Mouse (Mus musculus) ovary, postnatal 36 days (tissue): Measurements from ENCODE around the gene Capns1.
"Not testable (repeated sequence)": the region's sequence is repeated elsewhere in the genome, so short reads cannot be mapped to it uniquely, and the experiment has no call there.

Experiments used
- DNase-seq: peaks from one replicate; pipeline ENCODE4 v3.0.0; 2022; ENCODE audit warnings: low spot score, mixed read lengths

Capns1 gene

DNA sequence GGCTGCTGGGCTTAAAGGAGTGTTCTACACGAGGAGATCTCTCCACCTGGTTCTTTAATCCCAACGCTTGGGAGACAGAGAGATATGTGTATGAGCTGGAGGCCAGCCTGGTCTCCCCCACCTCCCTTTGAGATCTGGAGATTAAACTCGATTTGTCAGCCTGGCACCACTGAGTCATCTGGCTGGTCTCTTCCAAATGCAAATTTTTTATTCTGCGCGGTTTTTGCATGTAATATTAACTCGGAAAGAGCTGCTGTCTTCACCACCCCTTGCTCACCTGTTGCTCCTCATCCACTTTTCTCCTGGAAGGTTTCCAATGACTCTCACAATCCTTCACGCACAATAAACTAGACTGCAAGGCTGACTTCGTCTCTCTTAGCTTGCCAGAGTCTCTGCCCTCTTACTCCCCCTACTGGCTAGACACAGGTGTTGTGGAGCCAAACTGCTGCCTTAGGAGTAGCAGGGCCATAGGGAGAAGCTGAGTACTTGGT is at the start of gene Capns1:
TSS of gene Capns1 (minus strand) at position 331 of the 491 bp plus-strand sequence.
- no peak for DNase-seq

DNA sequence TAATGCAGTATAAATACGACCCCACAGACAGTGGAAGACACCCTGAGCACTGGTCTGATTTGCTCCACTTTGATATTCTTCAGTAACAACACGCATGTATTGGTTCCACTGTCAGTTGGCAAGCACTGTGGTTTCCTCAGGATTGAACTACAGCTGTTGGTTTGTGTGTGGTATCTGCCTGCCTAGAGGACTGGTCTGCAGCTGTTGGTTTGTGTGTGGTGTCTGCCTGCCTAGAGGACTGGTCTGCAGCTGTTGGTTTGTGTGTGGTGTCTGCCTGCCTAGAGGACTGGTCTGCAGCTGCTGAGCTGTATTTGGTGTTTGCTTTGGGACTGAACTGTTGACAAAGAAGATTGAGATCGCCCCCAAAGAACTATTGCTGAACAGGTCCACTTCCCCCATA is 38.8 kb upstream of the Capns1 start:
- not testable (repeated sequence) for DNase-seq

DNA sequence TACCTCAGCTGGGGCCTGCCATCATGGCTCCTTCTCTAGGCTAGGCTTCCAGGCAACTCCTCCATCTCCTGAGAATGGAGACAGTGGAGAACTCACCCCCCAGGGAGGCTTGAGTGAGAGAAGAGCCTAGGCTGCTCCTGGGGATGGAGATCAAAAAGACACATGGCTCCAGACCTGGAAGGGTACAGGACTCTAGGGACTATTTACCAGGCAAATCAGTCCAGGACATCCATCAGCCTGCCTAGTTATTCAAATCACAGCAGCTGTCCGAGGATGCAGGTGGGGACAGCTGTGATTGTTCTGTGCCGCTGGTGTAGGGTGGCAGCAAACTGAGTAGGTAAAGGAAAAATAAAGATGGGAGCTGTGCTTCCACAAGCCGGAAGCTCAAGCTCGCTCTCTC is 37.0 kb upstream of the Capns1 start, which contains the start of gene Ovol3:
TSS of gene Ovol3 (minus strand) at position 101 of the 400 bp plus-strand sequence.
- DNase-seq, result no peak

DNA sequence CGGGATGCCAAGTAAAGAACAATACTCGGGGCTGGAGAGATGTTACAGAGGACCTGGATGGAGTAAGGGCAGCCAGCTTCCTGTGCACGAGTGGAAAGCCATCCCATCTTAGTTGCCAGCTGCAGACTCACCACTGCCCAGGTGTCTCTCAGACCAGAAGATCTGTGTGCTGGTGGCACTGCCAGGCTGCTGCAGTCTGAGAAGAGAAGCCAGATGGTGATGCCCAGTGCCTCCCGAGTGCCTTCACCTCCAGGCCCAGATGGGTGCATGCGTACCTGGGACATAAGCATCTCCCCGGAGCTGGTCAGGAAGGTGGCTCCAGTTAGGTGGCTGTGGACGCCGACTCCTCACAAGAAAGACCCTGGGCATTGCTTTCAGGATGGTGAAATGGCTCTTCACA is 36.5 kb upstream of the Capns1 start:
- no peak for DNase-seq

DNA sequence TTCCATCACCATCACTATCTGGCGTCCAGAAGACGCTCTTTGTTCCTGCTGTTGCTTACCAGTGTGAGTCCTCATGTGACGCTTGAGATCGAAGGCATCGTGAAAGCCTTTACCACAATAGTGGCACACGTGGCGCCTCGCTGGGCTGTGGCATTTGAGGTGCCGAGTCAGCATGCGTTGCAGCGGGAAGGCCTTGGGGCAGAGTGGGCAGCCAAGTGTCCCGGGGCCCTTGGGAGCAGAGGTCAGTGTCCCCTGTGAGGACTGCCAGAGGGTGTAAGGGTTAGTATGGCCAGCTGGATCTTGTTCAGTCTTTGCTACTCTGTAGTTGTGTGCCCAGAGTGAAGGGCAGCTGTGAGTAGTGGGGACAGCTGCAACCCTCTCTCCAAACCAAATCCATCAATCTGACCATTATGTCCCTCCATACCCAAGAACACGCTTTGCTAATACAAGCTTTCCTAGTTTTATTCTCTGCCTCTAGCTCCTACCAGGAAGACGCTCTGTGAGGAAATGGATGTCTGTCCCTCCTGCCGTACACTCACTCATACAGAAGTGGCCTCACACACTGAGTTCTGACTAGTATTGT is 35.8 kb upstream of the Capns1 start:
- no peak for DNase-seq

DNA sequence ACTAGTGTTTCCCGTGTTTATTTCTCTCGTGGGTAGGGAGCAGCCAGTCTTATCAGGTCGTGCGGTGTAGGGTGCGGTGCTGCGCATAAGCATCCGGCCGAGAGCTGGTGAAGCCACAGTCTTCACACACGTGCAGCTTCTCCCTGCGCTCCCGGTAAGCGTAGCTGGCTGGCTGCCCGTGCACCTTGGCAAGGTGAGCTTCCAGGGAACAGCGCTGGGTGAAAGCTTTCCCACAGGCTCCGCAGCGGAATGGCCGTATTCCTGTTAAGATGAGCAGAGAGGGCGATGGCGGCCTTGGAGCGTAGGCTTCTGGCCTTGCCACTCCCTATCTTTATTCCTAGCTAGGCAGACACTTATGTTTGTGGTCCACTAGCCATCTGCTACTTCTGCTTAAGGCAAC is 34.8 kb upstream of the Capns1 start:
- peak; percentile 30 for DNase-seq

DNA sequence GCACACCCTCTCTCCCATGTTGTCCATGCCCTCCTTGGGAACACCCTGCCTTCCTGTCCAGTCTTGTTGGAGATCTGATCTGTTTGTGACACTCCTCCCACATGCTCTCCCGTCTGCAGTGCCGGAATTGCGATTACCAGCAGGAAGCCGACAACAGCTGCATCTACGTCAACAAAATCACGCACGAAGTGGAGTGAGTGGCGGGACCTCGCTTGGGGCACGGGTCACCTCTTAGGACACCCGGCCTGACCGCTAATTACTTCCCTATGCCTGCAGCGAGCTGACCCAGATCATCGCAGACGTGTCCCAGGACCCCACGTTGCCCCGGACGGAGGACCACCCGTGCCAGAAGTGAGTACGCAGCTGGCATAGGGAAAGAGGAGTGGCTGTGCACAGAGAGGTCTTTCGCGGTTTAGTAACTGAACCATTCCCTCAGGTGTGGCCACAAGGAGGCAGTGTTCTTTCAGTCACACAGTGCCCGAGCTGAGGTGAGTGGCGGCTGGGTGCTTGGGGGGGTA is 34.1 kb upstream of the Capns1 start:
- DNase-seq, result peak; percentile 63

DNA sequence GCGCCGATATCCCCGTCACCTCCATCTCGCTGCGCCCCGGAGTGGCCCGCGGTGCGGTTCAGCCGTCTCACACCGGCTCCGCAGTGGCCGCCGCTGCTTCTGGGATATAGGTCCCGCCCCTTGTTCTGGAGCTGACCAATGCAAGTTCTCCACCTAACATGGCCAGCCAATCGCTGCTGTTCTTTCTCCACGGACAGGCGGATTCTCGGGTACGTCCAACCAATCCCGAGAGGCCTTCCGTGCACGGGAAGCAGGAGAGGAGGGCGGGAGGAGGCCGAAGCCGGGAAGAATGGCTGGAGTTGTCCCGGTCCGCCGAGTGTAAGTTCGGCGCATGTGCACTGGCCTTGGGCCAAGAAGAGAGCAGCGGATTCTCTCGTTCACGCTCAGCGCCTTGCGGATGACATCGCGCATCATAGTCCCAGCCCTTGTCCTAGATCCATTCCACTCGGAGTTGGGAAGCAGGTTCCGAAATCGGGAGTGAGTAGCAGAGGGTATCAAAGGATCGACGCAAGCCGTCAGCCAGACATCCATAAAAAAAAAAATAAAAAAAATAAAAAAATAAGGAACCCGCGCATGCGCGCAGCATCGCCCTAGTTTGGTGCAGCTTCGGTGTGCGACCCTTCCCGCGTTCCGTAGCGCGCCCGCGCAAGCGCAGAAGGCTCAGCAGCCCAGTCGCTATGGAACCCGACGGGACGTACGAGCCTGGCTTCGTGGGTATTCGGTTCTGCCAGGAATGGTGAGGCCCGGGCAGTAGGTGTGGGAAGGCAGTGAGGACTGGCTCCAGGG is 33.3 kb upstream of the Capns1 start, which contains the start of the genes Polr2i and Tbcb:
TSS of gene Polr2i (plus strand) at position 280 of the 786 bp plus-strand sequence.
TSS of gene Tbcb (minus strand) at position 604 of the 786 bp plus-strand sequence.
- peak; percentile 97 for DNase-seq

DNA sequence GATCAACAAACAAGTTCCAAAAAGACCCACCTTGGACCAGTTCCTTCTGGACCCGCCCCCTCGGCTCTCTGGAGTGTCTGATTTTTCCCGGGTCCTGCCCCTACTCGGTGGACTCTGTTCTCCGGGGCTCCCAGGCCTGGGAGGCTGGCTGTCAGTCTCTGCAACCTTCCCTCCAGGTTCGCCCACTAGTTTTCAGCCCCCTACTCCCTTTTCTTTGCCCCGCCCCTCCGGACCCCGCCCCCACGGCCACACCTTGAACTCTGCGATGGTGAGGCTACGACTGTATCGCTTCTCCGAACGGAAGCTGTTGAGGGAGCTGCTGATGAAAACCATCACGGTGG is 32.7 kb upstream of the Capns1 start:
- DNase-seq, result no peak

DNA sequence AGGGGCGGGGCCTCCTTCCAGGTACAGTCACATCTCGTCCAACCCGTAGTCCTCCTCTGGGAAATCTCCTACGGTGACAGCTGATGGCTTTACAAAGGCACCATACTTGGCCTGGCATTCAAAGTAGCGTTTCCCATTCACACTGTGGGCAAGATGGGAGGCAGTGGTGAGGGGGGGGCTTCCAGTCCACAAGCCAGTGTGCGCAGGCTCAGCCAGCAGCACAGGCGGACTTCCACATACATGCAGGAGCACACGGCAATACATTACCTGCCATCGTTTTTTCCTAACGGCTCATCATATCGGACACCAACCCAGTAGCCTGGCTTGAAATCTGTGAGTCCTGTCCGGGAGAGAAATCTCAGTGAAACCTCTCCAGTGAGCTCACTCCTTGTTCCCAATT is 25.6 kb upstream of the Capns1 start:
- no peak for DNase-seq

DNA sequence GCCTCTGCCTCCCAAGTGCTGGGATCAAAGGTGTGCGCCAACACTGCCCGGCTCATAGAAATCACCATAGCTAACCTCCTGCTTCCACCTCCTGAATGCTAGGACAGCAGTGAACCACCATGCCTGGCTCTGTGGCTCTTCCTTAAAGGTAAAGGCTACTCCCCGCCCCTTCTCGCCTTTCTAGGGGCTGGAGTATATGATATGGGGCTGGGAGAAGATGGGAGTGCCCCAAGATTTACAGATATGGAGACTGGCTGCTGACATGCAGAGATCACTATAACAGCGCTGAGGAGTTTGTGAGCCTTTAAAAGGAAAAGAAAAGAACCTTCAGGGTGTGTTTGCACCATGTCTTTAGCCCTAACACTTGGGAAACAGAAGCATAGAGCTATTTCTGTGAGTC is 23.6 kb upstream of the Capns1 start:
- no peak for DNase-seq

DNA sequence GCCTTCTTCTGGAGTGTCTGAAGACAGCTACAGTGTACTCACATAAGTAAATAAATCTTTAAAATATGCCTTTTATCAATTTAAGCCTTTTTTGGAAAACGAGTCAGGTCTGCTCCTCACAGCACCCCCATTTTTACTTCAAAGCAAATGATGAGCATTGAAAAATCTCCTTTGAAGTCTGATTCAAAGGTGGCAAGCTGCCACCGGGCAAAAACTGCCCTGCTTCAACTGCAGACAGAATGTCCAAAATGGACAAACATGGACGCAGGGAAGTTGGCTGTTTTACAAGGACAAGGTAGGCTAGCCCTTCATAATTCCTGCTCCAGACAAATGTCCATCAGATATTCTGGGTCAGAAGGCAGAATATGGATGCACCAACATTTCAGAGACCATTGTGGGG is 22.8 kb upstream of the Capns1 start:
- DNase-seq, result no peak

DNA sequence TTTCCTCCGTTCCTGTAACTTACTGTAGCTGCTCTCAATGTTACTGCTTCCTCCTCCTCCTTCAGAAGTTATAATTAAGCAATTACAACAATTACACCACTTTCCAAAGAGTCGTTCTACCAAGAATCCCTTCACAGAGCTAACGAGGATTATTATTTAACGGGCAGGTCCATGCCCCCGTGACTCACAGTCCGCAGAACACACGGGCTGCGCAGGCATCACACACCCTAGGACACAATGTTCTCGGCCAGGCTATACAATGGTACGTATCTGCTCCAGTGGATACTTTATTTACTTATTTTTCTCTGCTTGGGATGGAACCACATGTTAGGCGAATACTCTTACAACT is 21.4 kb upstream of the Capns1 start:
- no peak for DNase-seq

DNA sequence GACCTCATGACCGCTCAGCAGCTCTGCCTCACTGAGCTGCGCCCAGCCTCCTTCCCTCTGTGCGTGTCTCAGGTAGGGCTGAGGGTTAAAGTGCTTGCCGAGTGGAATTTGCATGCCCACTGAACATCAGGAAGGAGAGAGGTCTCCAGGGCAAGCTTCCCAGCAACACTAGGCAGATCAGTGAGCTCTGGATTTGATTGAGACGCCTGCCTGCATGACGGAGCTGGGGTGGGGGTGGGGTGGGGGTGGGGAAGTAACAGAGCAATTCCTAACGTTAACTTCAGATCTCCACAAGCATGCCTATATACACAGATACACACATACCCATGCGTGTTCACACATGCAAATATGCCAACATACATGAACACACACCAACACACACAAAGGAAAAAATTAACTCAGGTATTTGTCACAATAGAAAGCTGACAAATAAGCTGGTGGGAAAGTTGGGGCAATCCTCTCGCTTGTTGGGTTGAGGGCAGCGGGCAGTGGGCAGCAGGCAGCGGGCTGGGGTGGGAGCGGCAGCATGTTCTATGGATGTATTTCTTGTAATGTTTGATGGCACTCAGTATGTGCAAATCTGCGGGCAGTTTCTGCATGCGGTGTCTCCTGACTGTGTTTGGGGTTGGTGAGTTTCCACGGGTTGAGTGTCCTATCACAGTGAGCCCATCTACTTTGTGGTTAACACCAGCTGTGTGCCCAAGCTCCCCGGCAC is 20.8 kb upstream of the Capns1 start:
- peak; percentile 58 for DNase-seq

DNA sequence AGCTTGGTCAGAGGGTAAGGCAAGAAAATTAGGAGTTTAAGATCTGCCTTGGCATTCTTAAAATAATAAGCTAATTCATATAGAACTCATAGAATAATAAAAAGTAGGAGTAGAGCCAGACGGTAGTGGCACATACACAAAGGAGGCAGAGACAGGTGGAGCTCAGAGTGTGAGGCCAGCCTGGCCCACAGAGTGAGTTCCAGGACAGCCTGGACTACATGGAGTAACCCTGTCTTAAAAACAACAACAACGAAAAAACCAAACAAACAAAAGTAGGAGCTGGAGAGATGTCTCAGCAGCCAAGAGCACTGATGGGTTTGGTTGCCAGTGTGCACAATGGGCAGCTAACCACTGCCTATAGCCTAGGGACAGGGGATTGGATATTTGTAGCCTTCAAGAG is 18.7 kb upstream of the Capns1 start:
- no peak for DNase-seq

DNA sequence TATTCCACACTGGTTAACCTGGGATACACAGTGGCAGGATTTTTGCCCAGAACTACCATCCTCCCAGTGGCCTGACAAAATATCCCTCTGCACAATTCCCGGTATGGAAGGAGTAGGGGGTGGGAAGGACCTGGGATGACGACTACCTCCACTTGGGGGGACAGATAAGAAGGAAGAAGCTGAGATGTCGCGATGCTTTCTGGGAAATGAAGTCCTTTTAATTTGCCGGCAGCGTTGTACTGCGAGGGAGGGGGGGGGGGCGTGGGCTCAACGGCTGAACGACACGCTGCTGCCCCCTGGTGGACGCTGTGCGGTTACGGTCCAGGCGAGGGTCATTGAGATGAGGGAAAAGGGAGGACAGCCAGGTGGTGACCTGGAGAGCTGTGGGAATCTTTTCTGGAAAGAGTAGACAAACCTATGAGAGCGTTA is 18.1 kb upstream of the Capns1 start:
- peak; percentile 73 for DNase-seq

DNA sequence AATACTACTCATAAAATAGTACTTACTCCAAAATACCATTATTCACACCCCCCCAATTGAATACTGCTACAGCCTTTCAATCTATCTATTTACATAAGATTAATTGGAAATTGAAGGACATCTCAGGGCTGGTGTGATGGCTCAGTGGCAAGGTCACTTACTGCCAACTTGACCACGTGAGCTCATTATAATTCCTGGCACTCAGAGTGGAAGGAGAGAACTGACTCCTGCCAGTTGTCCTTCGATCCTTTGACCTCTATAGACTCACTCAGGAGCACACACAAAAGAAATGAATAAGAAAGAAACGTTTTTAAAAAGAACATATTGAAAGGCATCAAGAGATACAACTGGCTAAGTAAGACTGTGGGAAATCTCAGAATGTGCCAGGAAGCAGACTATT is 17.3 kb upstream of the Capns1 start:
- DNase-seq, result no peak

DNA sequence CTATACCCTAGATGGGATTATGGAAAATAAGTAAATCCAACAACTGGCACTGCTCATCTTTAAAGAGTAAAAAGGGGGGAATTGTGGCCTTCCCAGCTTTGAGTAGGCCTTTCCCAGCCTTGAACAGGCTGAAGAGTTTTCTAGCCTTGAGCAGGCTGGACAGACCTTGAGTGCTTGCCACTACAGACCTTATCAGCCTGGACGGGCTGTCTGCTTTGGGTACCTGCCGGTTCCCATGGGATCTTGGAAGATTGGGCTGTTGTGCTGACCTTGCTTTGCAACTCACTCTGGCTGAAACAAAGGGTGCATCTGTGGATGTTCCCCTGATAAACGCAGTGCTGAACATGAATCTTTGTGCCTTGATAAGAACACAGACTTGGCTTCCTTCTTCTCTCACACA is 15.3 kb upstream of the Capns1 start:
- no peak for DNase-seq

DNA sequence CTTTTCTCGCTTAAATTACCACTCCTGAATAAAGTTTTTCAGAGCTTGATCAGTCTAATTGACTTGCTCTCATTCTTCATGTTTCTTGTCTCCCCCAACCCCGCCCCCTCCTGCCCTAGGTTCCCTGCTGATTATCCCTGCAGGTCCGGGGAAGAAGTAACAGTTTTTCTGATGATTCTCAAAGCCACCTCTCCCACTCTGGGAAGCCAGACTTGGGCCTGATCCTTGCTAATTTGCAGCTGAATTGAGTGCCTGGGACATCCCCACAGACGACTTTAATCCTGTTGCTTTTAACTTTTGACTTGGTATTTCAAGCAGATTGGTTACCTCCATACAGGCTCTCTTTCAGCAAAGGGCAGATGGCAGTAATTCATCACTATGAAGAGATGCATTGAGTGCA is 12.4 kb upstream of the Capns1 start:
- no peak for DNase-seq

DNA sequence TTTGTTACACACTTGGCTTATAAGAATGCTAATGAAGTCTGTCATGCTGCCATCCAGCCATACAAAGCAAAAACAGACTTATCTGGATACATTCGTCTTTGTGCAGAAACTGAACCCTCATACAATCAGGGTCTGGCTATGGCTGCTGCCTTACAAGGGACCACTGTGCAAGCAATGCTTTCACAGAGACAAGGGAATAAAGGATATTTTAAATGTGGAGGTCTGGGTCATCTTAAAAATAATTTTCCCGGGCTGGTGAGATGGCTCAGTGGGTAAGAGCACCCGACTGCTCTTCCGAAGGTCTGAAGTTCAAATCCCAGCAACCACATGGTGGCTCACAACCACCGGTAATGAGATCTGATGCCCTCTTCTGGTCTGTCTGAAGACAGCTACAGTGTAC is 7.8 kb upstream of the Capns1 start:
- DNase-seq, result not testable (repeated sequence)

DNA sequence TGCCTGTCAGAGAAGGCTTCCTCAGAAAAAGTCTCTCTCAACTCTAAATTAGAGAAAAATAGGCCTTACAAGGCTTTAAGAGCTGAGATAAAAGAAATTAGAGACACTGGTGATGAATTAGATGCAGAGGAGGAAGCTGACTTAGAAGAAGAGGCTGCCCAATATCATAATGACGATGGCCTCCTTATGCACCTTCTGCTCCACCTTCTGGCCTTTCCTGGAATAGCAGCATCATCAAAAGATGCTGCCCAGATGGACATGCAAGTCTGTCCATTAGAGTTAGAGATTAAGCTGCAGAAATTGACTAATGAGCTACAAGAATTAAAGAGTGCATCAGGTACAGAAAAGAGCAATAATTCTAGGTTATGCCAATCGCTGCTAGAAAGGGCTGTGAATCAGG is 6.8 kb upstream of the Capns1 start:
- no peak for DNase-seq

DNA sequence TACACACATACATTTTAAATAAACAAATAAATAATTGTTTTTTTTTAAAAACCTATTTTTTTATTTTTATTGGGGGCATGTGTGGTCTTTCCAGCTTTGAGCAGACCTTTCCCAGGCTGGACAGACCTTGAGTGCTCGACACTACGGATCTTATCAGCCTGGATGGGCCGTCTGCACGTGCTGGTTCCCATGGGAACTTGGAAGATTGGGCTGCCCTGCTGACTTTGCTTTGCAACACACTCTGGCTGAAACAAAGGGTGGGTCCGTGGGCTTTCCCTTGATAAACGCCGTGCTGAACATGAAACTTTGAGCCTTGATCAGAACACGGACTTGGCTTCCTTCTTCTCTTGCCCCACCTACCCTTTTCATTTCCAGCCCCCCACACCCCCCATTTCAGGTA is 5.8 kb upstream of the Capns1 start:
- DNase-seq, result peak; percentile 58
